ENCODE assay signal across 14 mouse cellular contexts in the genomic region with DNA sequence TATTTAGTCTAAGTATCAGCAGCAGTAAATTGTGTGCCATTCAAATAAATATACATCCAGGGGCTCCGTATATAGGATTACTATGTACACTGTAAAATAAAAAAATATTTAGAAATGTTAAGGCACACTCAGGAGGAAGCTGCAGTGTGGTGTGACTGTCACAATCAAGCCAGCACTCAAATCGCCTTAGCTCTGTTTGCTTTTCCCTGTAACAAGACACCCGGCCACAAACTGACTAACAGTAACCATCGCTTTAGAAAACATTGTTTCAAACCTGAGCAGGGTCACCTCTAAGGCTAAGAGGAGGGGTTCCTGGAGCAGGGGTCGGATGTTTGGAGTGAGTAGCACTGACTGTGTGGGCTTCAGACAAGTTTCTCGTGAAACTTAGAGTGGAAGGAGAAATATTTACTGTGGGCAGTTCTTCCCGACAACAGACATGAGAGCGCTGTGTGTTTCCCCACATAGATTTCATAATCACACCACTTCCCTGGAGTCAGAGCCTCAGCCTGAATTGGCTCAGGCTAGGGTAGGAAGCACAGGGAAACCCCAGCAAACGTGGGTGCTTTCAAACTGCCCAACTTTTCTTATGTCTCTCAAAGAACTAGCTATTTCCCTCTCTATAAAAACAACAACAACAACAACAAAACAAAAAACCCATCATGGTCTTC. TPM values are rescaled to one million over a fixed set of nuclear protein-coding genes. Genes with fewer than 3 reads are reported as not detected.
DNase-seq lines count a peak whose midpoint lies in the region; ATAC-seq and TF ChIP-seq lines count a peak whose summit lies in the region.
"Had no signal": no experiment of that assay in that cellular context is flagged by ENCODE, and none has a peak within 500 bp of the region (broad histone marks: within the 10 kb centered on the region; RNA-seq: fewer than 3 reads in every experiment).

No protein-coding gene starts in this region.

- no peaks in the 10 kb centered on the region for H3K27me3 ChIP-seq in limb, embryonic 12.5 days
- H3K27me3 ChIP-seq in limb, embryonic 10.5 days (ENCODE audit: low read depth, poor library complexity, severe bottlenecking), result no peaks in the 10 kb centered on the region
- H3K27me3 ChIP-seq in liver, embryonic 16.5 days (ENCODE audit: control insufficient read depth, insufficient read depth, low read depth, low read length), result no peaks in the 10 kb centered on the region
- H3K27me3 ChIP-seq: hindbrain, embryonic 15.5 days had no signal

- no peak for TF ChIP-seq CTCF in left cerebral cortex, adult 2 months (IDR thresholded peaks at IDR 0.05)

- H3K4me1 ChIP-seq in limb, embryonic 12.5 days (replicated peaks), result peaks cover 11% of the 10 kb centered on the region; the same call in 1 of the 2 replicates
- peaks cover 7% of the 10 kb centered on the region for H3K4me1 ChIP-seq in limb, embryonic 10.5 days
- H3K4me1 ChIP-seq in liver, embryonic 16.5 days (ENCODE audit: control insufficient read depth, low read depth, low read length), result no peaks in the 10 kb centered on the region
- H3K4me1 ChIP-seq: hindbrain, embryonic 15.5 days had no signal

- intact Hi-C loops in left cerebral cortex, adult 2 months (cut with DNase I), result no loop called here

- H3K9me3 ChIP-seq in limb, embryonic 12.5 days, result no peaks in the 10 kb centered on the region
- no peaks in the 10 kb centered on the region for H3K9me3 ChIP-seq in limb, embryonic 10.5 days (replicated peaks)
- H3K9me3 ChIP-seq in liver, embryonic 16.5 days (replicated peaks; ENCODE audit: control insufficient read depth, low read length), result no peaks in the 10 kb centered on the region
- H3K9me3 ChIP-seq: hindbrain, embryonic 15.5 days had no signal

- no peak overlapping the region for H3K9ac ChIP-seq in limb, embryonic 12.5 days (replicated peaks)
- 0 out of 2 replicates have a peak overlapping the region, but pooled peaks have one; percentile 14 for H3K9ac ChIP-seq in liver, embryonic 16.5 days (ENCODE audit: low read depth, low read length)
- H3K9ac ChIP-seq: hindbrain, embryonic 15.5 days had no signal

- no peaks in the 10 kb centered on the region for H3K36me3 ChIP-seq in limb, embryonic 12.5 days
- H3K36me3 ChIP-seq in limb, embryonic 10.5 days, result no peaks in the 10 kb centered on the region
- H3K36me3 ChIP-seq in liver, embryonic 16.5 days (ENCODE audit: control insufficient read depth, insufficient read depth), result no peaks in the 10 kb centered on the region
- H3K36me3 ChIP-seq: hindbrain, embryonic 15.5 days had no signal

- DNase-seq in limb, embryonic 10.5 days (ENCODE audit: low spot score), result no peak
- DNase-seq in adipocyte (ENCODE audit: low spot score), result peak; percentile 19
- no peak for DNase-seq in ovary, adult 18-20 months (ENCODE audit: low spot score)
- DNase-seq in left cerebral cortex, adult 2 months (ENCODE audit: extremely low spot score in 1 of 2, low spot score in 2 of 2), result no peak
- DNase-seq: cerebellum, adult 18-20 months; gastrocnemius, postnatal 36 days; kidney, adult 11 months; right cerebral cortex, postnatal 14 days; thymus, adult 2 months had no signal

- 30% methylated on average over 9 of the region's 9 CpGs for WGBS in limb, embryonic 12.5 days
- 28% methylated on average over 9 of the region's 9 CpGs for WGBS in limb, embryonic 10.5 days
- WGBS in liver, embryonic 16.5 days (ENCODE audit: insufficient replicate concordance), result 22% methylated on average over 9 of the region's 9 CpGs

- H3K4me2 ChIP-seq in limb, embryonic 12.5 days, result peak overlapping the region; percentile 11; the same call in 1 of the 2 replicates
- 0 out of 2 replicates have a peak overlapping the region, but pooled peaks have one; percentile 15 for H3K4me2 ChIP-seq in liver, embryonic 16.5 days (ENCODE audit: low read depth, low read length)
- H3K4me2 ChIP-seq: hindbrain, embryonic 15.5 days had no signal

- no peak overlapping the region for H3K4me3 ChIP-seq in limb, embryonic 12.5 days (replicated peaks)
- no peak overlapping the region for H3K4me3 ChIP-seq in limb, embryonic 10.5 days
- H3K4me3 ChIP-seq in liver, embryonic 16.5 days (ENCODE audit: low read depth, low read length), result no peak overlapping the region
- H3K4me3 ChIP-seq in left cerebral cortex, adult 2 months, result no peak overlapping the region
- H3K4me3 ChIP-seq: hindbrain, embryonic 15.5 days had no signal

- no peak overlapping the region for H3K27ac ChIP-seq in limb, embryonic 12.5 days
- H3K27ac ChIP-seq in limb, embryonic 10.5 days, result no peak overlapping the region
- H3K27ac ChIP-seq in liver, embryonic 16.5 days (ENCODE audit: low read length), result peak overlapping the region; percentile 59
- no peak overlapping the region for H3K27ac ChIP-seq in left cerebral cortex, adult 2 months
- H3K27ac ChIP-seq: hindbrain, embryonic 15.5 days; macrophage had no signal

- ATAC-seq in limb, embryonic 12.5 days (ENCODE audit: insufficient number of reproducible peaks, insufficient read depth, low FRiP score, low TSS enrichment, low read depth), result no peak
- ATAC-seq in liver, embryonic 16.5 days (ENCODE audit: low read depth), result peak; percentile 55
- ATAC-seq in megakaryocyte progenitor cell, adult 5-6 weeks (replicated peaks; ENCODE audit: poor library complexity), result peak; percentile 79

RNA-seq across cellular contexts. Expression of gene Ctnnb1, which starts 1.9 kb away (rescaled TPM):
- polyA plus RNA-seq in limb, embryonic 12.5 days (2016; fragmentation: Nextera tagmentation; extraction: Ambion mirVana), result 728 and 739 TPM in 2 replicates
- 583 and 698 TPM in 2 replicates for polyA plus RNA-seq in limb, embryonic 10.5 days (2016; fragmentation: Nextera tagmentation; extraction: Ambion mirVana)
- polyA plus RNA-seq in liver, embryonic 16.5 days (2015; fragmentation: Nextera tagmentation; extraction: Ambion mirVana), result 90.6 and 94.7 TPM in 2 replicates
- 308 and 319 TPM in 2 replicates for total RNA-seq in megakaryocyte progenitor cell, adult 5-6 weeks (2015)
- total RNA-seq in megakaryocyte progenitor cell, adult 5-6 weeks (2017), result 339 and 406 TPM in 2 replicates
- total RNA-seq in left cerebral cortex, adult 2 months (2021), result 100 to 1,000 TPM; 452 to 506 TPM
